Mouse (Mus musculus): ENCODE measurements at regions not wholly inside any gene's neighbourhood (a gene's known extent, or its start where the extent isn't known, plus 50 kb on each side); places are given as distances from the start of the nearest gene placed in this dataset.

DNA sequence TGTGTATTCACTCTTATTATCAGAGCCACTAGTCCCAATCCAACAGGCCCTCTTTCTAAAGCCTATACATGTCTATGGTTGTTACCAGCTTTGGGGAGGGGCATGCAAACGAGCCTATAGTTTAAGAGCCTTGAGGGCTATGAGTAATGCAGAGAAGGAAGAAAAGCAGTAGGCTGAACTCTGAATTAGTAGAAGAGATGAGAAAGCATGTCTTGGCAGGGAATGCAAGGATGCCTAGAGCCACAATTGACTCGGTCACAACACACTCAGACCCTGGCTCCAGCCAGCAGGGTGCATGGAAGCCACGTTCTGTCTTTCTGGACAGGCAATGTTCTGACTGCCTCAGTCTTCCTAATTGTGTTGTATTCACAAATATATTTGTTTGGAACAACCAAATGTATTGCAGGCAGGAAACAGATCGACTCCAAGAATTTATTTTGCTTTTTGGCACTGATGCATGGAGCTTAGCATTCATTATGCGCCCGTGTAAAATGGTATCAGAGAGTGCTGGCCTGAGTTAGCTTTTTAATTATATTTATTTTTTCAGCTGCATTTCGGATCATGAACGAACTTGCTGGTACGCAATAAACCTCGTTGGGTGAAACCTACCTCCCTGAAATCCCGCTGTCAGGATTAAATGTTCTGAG lies 110.2 kb downstream of the Rybp start:
- Histone ChIP-seq H3K4me3 (ENCODE audit: insufficient read depth, low read depth, low read length) (no peak overlapping the region), H3K27ac (replicated peaks; ENCODE audit: low read depth, low read length) (no peak overlapping the region), H3K4me1 (ENCODE audit: control insufficient read depth, insufficient read depth, insufficient read length, low read length) (peaks cover 6% of the 10 kb centered on the region; the same call in 1 of the 2 replicates)

DNA sequence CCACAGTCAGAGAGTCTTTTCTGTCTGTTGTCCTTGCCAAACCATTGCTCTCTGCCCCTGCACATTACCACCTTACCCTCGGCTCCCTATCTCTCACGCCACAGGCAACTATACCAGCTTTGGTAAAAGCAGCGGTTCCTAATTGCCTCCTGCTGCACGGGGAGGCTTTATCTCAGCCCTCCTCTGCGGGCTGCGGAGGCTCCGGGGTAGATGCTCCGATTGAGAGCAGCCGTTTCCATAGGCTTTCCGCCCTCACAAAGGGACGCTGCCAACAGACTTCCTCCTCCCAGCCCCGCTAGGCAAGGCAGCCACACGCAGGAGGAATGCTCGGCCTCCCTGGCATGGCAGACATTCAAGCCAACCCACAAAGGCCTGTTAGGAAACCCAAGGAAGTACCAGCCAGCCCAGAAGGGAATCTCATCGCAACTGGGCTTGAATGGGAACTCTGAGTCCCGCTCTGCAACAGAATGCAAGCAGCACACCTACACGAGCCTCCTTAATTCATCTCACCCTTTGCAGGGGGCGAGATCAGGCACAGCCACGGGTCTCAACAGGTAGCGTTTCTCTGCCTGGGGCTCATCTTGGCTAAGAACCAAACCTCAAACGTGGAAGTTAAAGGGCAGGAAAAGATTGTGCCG lies 116.5 kb downstream of the Rybp start:
- Histone ChIP-seq H3K4me1 (ENCODE audit: control insufficient read depth, insufficient read depth, insufficient read length, low read length) (no peaks in the 10 kb centered on the region), H3K4me3 (ENCODE audit: insufficient read depth, low read depth, low read length) (no peak overlapping the region), H3K27ac (replicated peaks; ENCODE audit: low read depth, low read length) (no peak overlapping the region)

DNA sequence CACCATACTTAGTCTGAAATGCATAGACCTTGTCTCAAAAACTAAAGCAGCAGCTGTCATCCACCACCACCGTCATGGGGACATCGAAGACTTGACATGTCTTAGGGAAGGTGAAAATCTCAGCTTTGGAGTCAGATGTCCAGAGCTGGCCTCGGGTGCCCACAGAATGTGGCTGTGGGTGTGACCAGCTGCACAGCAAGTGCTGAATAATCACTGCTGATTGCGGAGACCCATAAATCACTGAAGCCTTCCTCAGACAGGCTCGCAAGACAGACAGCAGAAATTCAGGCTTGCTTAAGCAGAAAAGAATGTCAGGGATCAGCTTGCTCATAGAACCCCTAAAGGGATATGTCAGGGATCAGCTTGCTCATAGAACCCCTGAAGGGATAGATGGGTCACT lies 120.0 kb downstream of the Rybp start:
- no peak overlapping the region for H3K4me3 ChIP-seq (ENCODE audit: insufficient read depth, low read depth, low read length)
- H3K27ac ChIP-seq (replicated peaks; ENCODE audit: low read depth, low read length): no peak overlapping the region
- H3K4me1 ChIP-seq (ENCODE audit: control insufficient read depth, insufficient read depth, insufficient read length, low read length): no peaks in the 10 kb centered on the region

DNA sequence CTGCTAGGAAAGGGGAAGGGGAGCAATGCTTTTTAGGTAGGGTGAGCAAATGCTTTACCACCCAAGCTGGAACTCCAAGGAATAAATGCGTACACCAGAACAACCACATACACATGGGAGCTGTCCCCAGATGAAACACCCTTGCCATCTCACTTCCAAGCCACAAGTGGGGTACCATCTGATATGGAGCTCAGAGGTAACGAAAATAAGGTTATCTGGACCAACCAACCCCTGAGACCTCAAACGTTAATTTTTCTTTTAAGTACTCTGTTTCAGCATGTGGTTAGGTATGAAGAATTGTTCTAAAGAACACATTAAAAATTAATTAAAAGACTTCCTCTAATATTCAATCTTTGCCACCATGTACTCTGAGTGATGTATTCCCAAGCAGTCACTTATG lies 121.5 kb downstream of the Rybp start:
- Histone ChIP-seq H3K4me3 (ENCODE audit: insufficient read depth, low read depth, low read length) (no peak overlapping the region), H3K4me1 (ENCODE audit: control insufficient read depth, insufficient read depth, insufficient read length, low read length) (no peaks in the 10 kb centered on the region), H3K27ac (replicated peaks; ENCODE audit: low read depth, low read length) (no peak overlapping the region)

DNA sequence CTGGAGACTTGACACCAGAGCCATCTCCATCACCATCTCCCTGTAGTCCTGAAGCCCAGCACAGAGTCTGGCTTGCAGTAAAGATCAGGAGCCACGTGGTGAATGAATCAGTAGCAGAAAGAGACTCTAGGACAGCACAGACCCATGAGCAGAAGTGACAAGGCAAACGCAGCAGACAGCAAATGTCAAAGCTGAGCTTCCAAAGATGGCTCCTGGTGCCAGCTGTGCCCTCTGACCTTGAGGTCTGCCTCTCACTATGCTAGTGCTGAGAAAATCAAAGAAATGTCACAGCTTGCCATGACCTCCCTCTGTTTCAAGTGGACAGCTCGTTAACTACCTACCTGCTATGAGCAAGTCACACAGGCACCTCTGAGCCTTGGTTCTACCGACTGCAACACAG lies 123.1 kb downstream of the Rybp start:
- no peak overlapping the region for H3K4me3 ChIP-seq (ENCODE audit: insufficient read depth, low read depth, low read length)
- H3K4me1 ChIP-seq (ENCODE audit: control insufficient read depth, insufficient read depth, insufficient read length, low read length): no peaks in the 10 kb centered on the region
- no peak overlapping the region for H3K27ac ChIP-seq (replicated peaks; ENCODE audit: low read depth, low read length)

DNA sequence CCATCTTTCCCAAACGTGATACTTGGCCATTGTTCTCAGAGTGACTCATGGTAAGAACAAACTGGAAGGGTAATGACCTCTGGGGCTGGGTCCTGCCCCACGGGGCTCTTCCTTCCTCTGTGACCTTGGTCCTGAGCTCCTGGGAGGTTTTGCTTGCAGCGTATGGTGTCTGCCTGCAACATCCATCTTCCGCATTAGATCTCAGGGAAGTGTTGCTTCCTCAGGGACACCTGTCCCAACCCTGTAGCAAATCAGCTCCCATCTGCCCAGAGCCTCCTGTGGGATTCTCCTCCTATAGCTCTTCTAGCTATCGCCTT lies 123.5 kb downstream of the Rybp start:
- no peak overlapping the region for H3K4me3 ChIP-seq (ENCODE audit: insufficient read depth, low read depth, low read length)
- H3K27ac ChIP-seq (replicated peaks; ENCODE audit: low read depth, low read length): no peak overlapping the region
- no peaks in the 10 kb centered on the region for H3K4me1 ChIP-seq (ENCODE audit: control insufficient read depth, insufficient read depth, insufficient read length, low read length)

DNA sequence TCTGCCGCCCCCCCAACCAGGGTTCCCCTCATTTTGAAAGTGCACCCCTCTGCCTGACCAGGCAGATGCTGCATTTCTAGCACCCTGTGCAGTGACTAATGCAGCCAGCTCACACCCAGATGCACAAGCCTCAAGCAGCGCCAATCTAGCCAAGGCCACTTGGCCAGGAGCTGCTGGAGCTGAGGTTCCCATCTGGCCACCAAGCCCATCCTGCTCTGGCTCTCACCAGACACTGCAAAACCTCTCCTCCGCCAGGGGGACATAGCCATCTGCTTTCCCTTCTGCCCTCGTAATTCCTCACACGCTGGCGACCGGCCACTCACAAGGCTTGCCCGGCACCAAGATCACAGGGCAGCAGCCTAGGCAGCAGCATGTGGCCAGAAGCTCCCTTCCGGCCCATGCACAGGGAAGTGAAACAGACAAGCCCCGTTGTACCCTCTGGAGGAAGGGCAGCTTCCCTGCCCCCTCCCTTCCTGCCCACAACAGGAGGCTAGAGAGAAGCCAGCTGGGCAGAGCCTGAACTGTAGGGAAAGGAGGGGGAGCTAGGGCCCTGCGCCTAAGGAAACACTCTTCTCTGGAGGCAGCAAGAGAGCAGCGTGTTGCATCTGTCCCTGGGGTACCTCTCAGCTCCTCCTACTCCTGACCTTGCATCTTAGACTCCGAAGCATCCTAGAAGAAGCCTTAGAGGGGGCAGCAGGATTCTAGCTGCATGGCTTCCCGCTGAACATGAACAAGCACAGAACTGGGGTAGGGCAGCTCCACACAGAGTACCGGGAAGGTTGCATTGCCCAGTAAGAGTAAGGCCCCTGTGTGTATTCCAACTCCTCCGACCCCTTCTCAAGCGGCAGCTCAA lies 124.1 kb downstream of the Rybp start:
- no peak overlapping the region for H3K4me3 ChIP-seq (ENCODE audit: insufficient read depth, low read depth, low read length)
- H3K27ac ChIP-seq (replicated peaks; ENCODE audit: low read depth, low read length): no peak overlapping the region
- no peaks in the 10 kb centered on the region for H3K4me1 ChIP-seq (ENCODE audit: control insufficient read depth, insufficient read depth, insufficient read length, low read length)

DNA sequence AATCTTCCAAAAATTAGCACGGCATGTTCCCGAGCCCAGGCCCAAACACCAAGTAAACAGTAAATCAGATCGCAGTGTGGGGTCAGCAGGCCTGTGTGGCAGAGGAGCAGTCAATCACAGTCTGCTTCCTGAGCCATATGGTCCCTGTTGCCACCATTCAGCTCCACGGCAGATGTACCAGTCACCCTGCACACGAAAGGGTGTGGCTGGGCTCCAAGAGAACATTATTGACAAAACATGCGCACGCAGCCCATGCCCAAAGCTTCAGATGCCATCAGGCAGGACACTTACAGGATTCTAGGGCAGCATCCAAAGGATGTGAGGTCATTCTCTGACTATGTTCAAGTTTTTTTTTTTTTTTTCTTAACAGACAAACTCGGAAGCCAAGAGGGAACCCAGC lies 126.6 kb downstream of the Rybp start:
- no peak overlapping the region for H3K27ac ChIP-seq (replicated peaks; ENCODE audit: low read depth, low read length)
- H3K4me3 ChIP-seq (ENCODE audit: insufficient read depth, low read depth, low read length): no peak overlapping the region
- H3K4me1 ChIP-seq (ENCODE audit: control insufficient read depth, insufficient read depth, insufficient read length, low read length): no peaks in the 10 kb centered on the region

DNA sequence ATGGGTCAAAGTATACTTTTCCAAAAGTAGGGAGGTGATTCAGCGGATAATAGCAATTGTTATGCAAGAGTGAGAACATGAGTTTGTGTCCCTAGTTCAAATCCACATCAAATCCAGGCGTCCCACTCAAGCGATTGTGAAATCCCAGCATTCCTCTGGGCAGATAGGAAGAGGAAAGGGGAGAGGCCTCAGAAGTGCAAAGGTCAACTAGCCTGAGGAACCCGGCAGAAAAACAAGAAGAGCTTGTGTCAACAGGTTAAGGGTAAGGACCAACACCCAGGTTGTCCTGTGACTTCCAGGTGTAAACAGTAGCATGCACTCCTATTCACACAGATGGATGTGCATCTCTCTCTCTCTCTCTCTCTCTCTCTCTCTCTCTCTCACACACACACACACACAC lies 127.5 kb downstream of the Rybp start:
- H3K4me1 ChIP-seq (ENCODE audit: control insufficient read depth, insufficient read depth, insufficient read length, low read length): no peaks in the 10 kb centered on the region; the same call in 1 of the 2 replicates
- no peak overlapping the region for H3K4me3 ChIP-seq (ENCODE audit: insufficient read depth, low read depth, low read length)
- H3K27ac ChIP-seq (replicated peaks; ENCODE audit: low read depth, low read length): no peak overlapping the region

DNA sequence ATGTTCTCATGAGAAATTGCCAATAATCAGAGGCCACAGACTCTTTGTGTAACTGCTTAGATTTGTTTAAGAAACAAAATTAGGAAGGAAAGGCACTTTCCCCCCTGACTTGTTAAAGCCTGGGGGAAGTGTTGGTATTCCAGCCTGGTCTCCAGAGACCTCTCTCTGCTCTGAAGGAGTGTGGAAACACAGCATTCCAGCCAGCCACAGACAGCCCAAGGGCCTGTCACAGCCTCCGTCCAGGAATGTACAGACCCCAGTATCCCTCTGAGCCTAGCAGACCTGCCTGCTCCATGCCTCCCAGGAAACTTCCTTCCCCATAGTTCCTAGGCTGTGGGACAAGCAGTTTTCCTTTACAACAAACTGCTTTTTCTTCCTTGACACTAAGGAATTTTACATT lies 128.0 kb downstream of the Rybp start:
- no peak overlapping the region for H3K4me3 ChIP-seq (ENCODE audit: insufficient read depth, low read depth, low read length)
- no peaks in the 10 kb centered on the region; the same call in 1 of the 2 replicates for H3K4me1 ChIP-seq (ENCODE audit: control insufficient read depth, insufficient read depth, insufficient read length, low read length)
- no peak overlapping the region for H3K27ac ChIP-seq (replicated peaks; ENCODE audit: low read depth, low read length)

DNA sequence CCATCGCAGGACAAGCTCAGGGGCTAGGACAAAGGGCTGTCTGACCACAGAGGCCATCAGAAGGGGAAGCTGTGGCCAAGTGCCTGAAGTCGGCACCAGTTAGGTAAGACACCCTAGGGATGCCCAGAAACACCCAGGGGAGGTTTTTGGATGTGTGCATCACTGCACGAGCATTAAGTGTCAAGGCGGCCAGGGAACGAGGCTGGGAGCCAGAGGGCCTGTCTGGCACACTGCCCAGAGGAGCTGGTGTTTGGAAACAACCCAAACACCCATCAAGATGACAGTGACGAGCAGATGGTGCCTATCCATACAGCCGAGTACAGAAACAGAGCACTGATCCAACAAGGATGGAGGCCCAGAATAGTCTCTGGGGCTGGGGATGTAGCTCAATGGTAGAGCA lies 130.0 kb downstream of the Rybp start:
- no peak overlapping the region for H3K27ac ChIP-seq (replicated peaks; ENCODE audit: low read depth, low read length)
- no peaks in the 10 kb centered on the region; the same call in 1 of the 2 replicates for H3K4me1 ChIP-seq (ENCODE audit: control insufficient read depth, insufficient read depth, insufficient read length, low read length)
- no peak overlapping the region for H3K4me3 ChIP-seq (ENCODE audit: insufficient read depth, low read depth, low read length)

DNA sequence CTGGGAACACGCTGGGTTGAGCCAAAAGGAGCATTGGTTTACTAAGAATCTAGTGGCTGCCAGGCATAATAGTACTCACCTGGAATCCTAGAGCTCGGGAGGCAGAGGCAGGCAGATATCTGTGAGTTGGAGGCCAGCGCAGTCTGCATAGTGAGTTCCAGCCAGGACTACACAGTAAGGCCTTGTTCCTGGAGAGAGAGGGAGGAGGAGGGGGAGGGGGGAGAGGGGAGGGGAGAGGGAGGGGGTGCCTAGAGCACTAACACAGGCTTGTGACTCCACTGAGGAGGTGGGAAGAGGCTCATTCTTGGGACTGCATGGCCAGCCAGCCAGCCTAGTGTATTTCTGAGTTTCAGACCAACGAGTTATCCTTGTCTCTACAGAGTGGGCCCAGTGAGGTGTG lies 131.1 kb downstream of the Rybp start:
- H3K4me3 ChIP-seq (ENCODE audit: insufficient read depth, low read depth, low read length): no peak overlapping the region
- no peak overlapping the region for H3K27ac ChIP-seq (replicated peaks; ENCODE audit: low read depth, low read length)
- H3K4me1 ChIP-seq (ENCODE audit: control insufficient read depth, insufficient read depth, insufficient read length, low read length): no peaks in the 10 kb centered on the region; the same call in 1 of the 2 replicates

DNA sequence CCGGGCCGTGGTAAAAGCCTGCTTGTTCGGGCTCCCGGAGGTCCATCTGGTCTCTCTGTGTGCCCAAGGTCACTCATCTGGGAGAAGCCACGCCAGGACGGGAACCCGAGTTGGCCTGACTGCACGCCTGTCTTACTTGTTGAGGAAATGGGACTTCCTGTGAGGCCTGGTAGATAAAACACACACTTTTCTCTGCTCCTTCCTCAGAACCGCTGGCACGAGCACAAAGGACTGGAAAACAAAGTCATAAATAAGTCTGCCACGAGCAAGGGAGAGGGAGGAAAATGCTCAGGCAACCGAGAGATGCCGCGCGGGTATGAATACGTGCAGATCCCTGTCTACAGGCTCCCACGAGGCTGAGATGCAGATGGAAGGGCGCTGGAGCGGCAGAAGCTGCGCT lies 131.6 kb downstream of the Rybp start:
- Histone ChIP-seq H3K4me1 (ENCODE audit: control insufficient read depth, insufficient read depth, insufficient read length, low read length) (no peaks in the 10 kb centered on the region; the same call in 1 of the 2 replicates), H3K27ac (replicated peaks; ENCODE audit: low read depth, low read length) (no peak overlapping the region), H3K4me3 (ENCODE audit: insufficient read depth, low read depth, low read length) (no peak overlapping the region)

DNA sequence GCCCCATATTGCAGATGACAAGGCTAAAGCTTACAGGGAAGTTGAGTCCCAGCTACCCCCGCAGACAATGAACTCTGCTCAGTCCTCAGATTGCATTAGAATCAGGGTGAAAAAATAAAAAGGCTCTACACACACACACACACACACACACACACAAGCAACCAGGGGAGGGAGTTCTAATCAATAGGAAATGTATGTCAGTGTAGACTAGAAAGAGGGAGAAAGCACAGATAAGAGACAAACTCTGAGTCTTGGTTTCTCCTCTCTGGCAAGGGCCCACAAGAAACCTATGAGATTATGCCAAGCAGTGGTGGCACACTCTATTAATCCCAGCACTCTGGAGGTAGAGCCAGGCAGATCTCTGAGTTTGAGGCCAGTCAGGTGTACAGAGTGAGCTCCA lies 135.8 kb downstream of the Rybp start:
- no peak overlapping the region for H3K27ac ChIP-seq (replicated peaks; ENCODE audit: low read depth, low read length)
- no peak overlapping the region for H3K4me3 ChIP-seq (ENCODE audit: insufficient read depth, low read depth, low read length)
- H3K4me1 ChIP-seq (ENCODE audit: control insufficient read depth, insufficient read depth, insufficient read length, low read length): no peaks in the 10 kb centered on the region; the same call in 1 of the 2 replicates

DNA sequence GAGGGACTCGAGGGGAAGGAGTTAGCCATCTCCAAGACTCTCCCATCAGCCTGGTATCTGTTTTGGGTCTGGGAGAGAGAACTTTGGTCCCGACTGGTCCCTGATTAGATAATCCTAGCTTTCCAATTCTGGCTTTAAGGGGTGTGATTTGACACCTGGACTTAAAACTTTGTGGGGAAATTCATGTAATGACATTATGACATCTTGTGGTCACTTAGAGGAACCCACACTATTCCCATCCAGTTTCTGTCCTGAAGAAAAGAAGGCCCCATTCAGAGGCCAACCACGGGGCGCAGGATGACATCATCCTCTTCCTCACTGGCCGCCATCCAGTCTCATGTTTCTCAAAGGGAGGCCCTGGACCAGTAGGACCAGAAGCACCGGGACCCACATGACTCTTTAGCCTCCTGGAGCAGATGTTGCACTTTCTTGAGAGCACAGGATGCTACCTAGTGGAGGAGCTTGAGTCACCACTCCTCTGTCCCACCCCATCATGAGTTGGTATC lies 136.5 kb downstream of the Rybp start:
- no peaks in the 10 kb centered on the region; the same call in 1 of the 2 replicates for H3K4me1 ChIP-seq (ENCODE audit: control insufficient read depth, insufficient read depth, insufficient read length, low read length)
- no peak overlapping the region for H3K27ac ChIP-seq (replicated peaks; ENCODE audit: low read depth, low read length)

More for the DNA sequence above, 136.5 kb downstream of the Rybp start:
- no peak overlapping the region for H3K4me3 ChIP-seq (ENCODE audit: insufficient read depth, low read depth, low read length)
